Mouse (Mus musculus) testis, adult 10 weeks (tissue): ENCODE data around the gene Olfr1132. TPM values are rescaled to one million over a fixed set of nuclear protein-coding genes. Genes with fewer than 3 reads are reported as not detected.

ENCODE experiments used
- polyA plus RNA-seq: library from polyadenylated mRNA; stranded (reverse); fragments of 350-450 nt; fragmentation: Illumina TruSeq; extraction: RNeasy Lipid Tissue Mini Kit (QIAGEN cat#74804); gene quantifications from one replicate; pipeline ENCODE4 v1.2.3, GENCODE M21; 2014; ENCODE audit warnings: low read depth, low replicate concordance

Gene Olfr1132
- not detected for polyA plus RNA-seq

DNA sequence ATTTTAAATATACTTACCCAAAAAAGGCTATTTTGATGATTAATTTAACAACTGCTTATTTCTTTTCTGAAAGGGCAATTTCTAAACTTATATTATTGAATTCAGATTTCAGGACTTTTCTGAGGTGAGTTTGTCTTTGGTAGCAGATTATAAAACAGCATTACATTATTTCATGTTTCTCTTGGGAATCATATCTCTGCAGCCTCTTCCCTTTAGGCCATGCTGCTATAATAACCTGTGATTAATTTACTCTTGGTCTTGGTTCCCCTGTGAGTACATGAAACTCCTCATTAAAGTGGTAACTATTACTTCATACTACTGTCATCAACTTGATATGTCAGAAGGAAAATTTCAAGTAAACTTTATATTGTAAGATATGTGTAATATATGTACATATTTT is at the start of gene Olfr1132:
Olfr1132 (minus strand) TSS at position 101 of the 400 bp plus-strand sequence.

DNA sequence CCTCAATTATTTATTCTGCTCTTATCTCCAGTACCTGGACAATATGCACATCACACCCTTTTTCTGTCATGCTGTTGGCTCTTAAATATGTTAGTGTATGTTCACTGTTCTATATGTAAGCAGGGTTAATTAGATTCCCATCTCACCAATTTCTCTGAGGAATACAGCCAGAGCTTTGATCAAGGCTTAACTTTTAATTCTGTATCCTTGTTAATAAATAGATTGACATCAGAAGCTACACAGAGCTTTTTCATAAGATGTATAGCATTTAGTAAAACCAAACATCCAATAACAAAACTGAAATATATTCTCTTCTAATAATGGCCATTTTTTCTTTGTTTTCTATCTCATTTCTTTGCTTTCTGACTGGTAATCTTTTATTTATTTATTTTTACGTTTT is 36.2 kb upstream of the Olfr1132 start, which contains the start of gene Olfr1135:
Olfr1135 (minus strand) TSS at position 101 of the 400 bp plus-strand sequence.

DNA sequence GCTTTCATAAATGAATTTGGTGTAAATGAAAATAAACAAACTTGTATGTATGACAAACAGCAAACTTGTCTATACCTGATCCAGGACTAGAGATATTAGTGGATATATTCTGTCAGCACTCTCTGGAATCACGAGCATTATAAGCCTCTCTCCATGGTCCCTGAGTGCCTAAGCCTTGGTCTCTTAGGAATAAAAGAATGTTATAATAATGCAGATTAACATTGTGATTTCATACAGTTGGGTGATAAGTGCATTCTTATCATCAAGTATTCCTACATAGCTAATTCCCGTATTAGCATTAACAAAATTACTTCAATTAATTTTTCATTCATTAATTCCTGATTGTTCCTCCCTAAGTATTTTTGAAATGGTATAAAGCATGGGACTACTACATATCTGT is 21.0 kb upstream of the Olfr1132 start, which contains the start of gene Olfr1134:
Olfr1134 (minus strand) TSS at position 101 of the 400 bp plus-strand sequence.

DNA sequence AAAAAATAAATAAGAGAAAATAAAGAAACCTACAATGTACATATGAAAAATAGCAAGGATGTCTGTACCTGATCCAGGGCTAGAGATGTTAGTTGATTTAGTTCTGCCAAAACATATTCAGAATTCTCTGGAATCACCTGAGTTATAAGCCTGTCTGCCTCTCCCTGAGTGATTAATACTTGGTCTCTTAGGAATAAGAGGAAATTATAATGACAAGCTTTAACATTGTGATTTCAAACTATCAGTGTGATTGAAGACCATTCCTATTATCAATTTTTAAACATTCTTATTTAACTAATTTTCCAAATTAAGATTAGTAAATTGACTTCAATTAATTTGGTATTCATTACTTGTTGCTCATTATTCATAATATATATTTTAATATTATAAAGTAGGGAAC is 9.9 kb upstream of the Olfr1132 start, which contains the start of gene Olfr1133:
Olfr1133 (minus strand) TSS at position 101 of the 400 bp plus-strand sequence.

DNA sequence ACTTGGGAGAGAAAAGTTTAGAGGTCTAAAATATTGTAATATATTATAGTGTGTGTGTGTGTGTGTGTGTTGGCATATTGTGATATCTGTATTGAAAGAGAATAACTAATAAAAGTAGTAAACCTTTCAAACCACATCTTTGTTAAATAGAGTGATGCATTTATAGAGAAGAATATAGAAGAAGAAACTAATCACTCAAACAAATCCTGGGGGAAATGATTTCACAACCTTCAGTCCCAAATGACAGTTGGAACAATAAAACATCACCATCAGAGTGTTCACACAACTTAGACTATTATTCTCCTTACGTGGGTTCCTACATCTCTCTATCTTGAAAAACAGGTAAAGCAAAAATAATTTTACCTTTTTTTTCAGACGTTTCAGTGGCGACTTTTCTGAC is 10.5 kb downstream of the Olfr1132 start, which contains the start of gene Olfr1131:
Olfr1131 (plus strand) TSS at position 301 of the 400 bp plus-strand sequence.

DNA sequence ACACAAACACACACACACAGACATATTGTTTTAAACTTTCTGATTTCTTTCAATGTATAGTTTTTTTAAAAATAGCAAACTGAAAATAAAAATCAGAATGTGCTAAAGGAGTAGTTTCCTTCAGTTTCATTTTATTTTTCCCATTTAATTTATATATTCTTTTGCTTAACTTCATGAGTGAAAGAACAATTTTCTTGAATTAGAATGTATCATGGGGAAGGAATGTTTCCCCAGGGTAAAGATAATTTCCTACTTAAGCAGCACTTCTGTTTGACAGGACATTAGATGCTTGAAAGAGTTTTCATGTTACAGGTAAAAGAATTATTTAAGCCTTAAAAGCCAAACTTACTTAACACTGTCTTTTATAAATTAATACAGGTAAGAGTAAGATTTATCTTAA is 31.4 kb downstream of the Olfr1132 start, which contains the start of gene Olfr1130:
Olfr1130 (plus strand) TSS at position 301 of the 400 bp plus-strand sequence.

Other genes starting within 250 kb of the Olfr1132 start
- not detected for gene Olfr1123, start 220.9 kb downstream of the Olfr1132 start, polyA plus RNA-seq
- gene Olfr1124, start 207.3 kb downstream of the Olfr1132 start, polyA plus RNA-seq: 0.24 TPM
- gene Olfr1126, start 183.6 kb downstream of the Olfr1132 start, polyA plus RNA-seq: not detected
- 0.71 TPM for gene Pramel7, start 140.4 kb downstream of the Olfr1132 start, polyA plus RNA-seq
- gene Pramel6, start 131.0 kb downstream of the Olfr1132 start, polyA plus RNA-seq: not detected
- 0.39 TPM for gene Olfr153, start 105.7 kb downstream of the Olfr1132 start, polyA plus RNA-seq
- not detected for gene Olfr1128, start 92.0 kb downstream of the Olfr1132 start, polyA plus RNA-seq
- gene Olfr1129, start 63.6 kb downstream of the Olfr1132 start, polyA plus RNA-seq: not detected
- not detected for gene Olfr1130, start 31.3 kb downstream of the Olfr1132 start, polyA plus RNA-seq
- not detected for gene Olfr1131, start 10.4 kb downstream of the Olfr1132 start, polyA plus RNA-seq
- gene Olfr1133, start 9.8 kb upstream of the Olfr1132 start, polyA plus RNA-seq: not detected
- gene Olfr1134, start 20.9 kb upstream of the Olfr1132 start, polyA plus RNA-seq: not detected
- gene Olfr1135, start 36.1 kb upstream of the Olfr1132 start, polyA plus RNA-seq: not detected
- not detected for gene Olfr1136, start 56.4 kb upstream of the Olfr1132 start, polyA plus RNA-seq
- gene Olfr1137, start 75.6 kb upstream of the Olfr1132 start, polyA plus RNA-seq: not detected
- gene Olfr1138, start 102.4 kb upstream of the Olfr1132 start, polyA plus RNA-seq: not detected
- not detected for gene Olfr1140, start 106.2 kb upstream of the Olfr1132 start, polyA plus RNA-seq
- not detected for gene Olfr1141, start 116.5 kb upstream of the Olfr1132 start, polyA plus RNA-seq
- gene Olfr152, start 141.9 kb upstream of the Olfr1132 start, polyA plus RNA-seq: not detected
- gene Olfr1143, start 163.1 kb upstream of the Olfr1132 start, polyA plus RNA-seq: not detected
- gene Olfr1145, start 172.3 kb upstream of the Olfr1132 start, polyA plus RNA-seq: not detected
- gene Olfr1148, start 193.0 kb upstream of the Olfr1132 start, polyA plus RNA-seq: not detected
- not detected for gene Olfr1150-ps1, start 206.5 kb upstream of the Olfr1132 start, polyA plus RNA-seq
- not detected for gene Olfr1151, start 218.3 kb upstream of the Olfr1132 start, polyA plus RNA-seq
- gene Olfr1152, start 229.0 kb upstream of the Olfr1132 start, polyA plus RNA-seq: 0.06 TPM